ENCODE assay signal across 18 mouse cellular contexts in the genomic region with DNA sequence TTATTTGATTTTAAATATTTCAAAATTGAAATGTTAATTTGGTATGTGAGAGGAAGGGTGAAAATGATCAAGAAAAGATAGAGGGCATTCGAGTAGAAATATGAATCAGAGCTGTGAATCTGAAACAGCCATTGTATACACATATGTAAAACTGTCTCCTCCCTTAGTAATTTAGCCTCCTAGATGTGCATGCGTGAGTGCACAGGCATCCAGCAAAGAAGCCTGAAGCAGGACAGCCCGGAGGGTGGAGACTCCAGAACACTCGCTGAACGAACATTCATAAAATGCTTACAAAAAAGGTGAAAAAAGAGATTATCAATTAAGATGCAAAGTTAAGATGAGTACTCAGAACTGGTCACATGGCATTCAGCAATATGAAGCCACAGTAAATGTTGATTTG.
"Had no signal": no experiment of that assay in that cellular context is flagged by ENCODE, and none has a peak within 500 bp of the region (broad histone marks: within the 10 kb centered on the region; RNA-seq: fewer than 3 reads in every experiment).

No protein-coding gene starts in this region.

- H3K27ac ChIP-seq: liver, embryonic 15.5 days; lung, embryonic 15.5 days; macrophage; midbrain, embryonic 12.5 days; midbrain, embryonic 15.5 days; neural tube, embryonic 12.5 days; stomach, embryonic 15.5 days; stomach, postnatal 0 days had no signal

- ATAC-seq: liver, postnatal 0 days; lung, postnatal 0 days; midbrain, embryonic 15.5 days had no signal

- H3K9ac ChIP-seq: liver, embryonic 15.5 days; liver, postnatal 0 days; lung, embryonic 15.5 days; midbrain, embryonic 12.5 days; midbrain, embryonic 15.5 days; neural tube, embryonic 12.5 days; stomach, embryonic 15.5 days had no signal

- H3K9me3 ChIP-seq: liver, embryonic 15.5 days; lung, embryonic 15.5 days; megakaryocyte, embryonic 14.5 days; midbrain, embryonic 12.5 days; midbrain, embryonic 15.5 days; neural tube, embryonic 12.5 days; stomach, embryonic 15.5 days had no signal

- DNase-seq: liver, postnatal 0 days; lung, adult 2 months; lung, postnatal 14 days; lung, postnatal 36 days; right cerebral cortex, postnatal 14 days; thymus, adult 2 months; thymus, postnatal 25 days; thymus, postnatal 4 days had no signal

- H3K4me2 ChIP-seq: liver, embryonic 15.5 days; lung, embryonic 15.5 days; midbrain, embryonic 12.5 days; midbrain, embryonic 15.5 days; neural tube, embryonic 12.5 days; stomach, embryonic 15.5 days had no signal

- H3K36me3 ChIP-seq: liver, embryonic 15.5 days; lung, embryonic 15.5 days; midbrain, embryonic 15.5 days; neural tube, embryonic 12.5 days; stomach, embryonic 15.5 days had no signal

- H3K27me3 ChIP-seq: liver, embryonic 15.5 days; lung, embryonic 15.5 days; megakaryocyte, embryonic 14.5 days; midbrain, embryonic 12.5 days; midbrain, embryonic 15.5 days; neural tube, embryonic 12.5 days; stomach, embryonic 15.5 days had no signal

- H3K4me3 ChIP-seq: liver, embryonic 15.5 days; lung, embryonic 15.5 days; megakaryocyte, embryonic 14.5 days; midbrain, embryonic 12.5 days; midbrain, embryonic 15.5 days; neural tube, embryonic 12.5 days; stomach, embryonic 15.5 days had no signal

- H3K4me1 ChIP-seq: liver, embryonic 15.5 days; lung, embryonic 15.5 days; megakaryocyte, embryonic 14.5 days; midbrain, embryonic 12.5 days; midbrain, embryonic 15.5 days; neural tube, embryonic 12.5 days; stomach, embryonic 15.5 days had no signal
